Mouse (Mus musculus) central nervous system, embryonic 14 days (tissue): Measurements from ENCODE around the gene Insl5. TPM values are rescaled to one million over a fixed set of nuclear protein-coding genes. Genes with fewer than 3 reads are reported as not detected.

ENCODE experiments used
- polyA plus RNA-seq: library from polyadenylated mRNA; depleted of rRNA; stranded (reverse); fragments of >200 nt; gene quantifications from 2 replicates; pipeline ENCODE4 v1.2.3, GENCODE M21; 2012; rRNA removed

Insl5 gene
- 1.9 TPM in 2 replicates for polyA plus RNA-seq

GRCm38 (mm10) chr4:103026621-103027020 is at the start of gene Insl5:
Insl5 (minus strand) TSS chr4:103026842.

GRCm38 (mm10) chr4:102978440-102978839 is 48.2 kb downstream of the Insl5 start, which contains the start of gene Tctex1d1:
Tctex1d1 (plus strand) TSS chr4:102978606.

Other genes with a start within 250 kb of the Insl5 start
- 1.2 and 1.7 TPM in 2 replicates for gene Tctex1d1, start 48.2 kb downstream of the Insl5 start, polyA plus RNA-seq
- 27.1 and 31.8 TPM in 2 replicates for gene Mier1, start 87.5 kb upstream of the Insl5 start, polyA plus RNA-seq
- gene Wdr78, start 87.7 kb upstream of the Insl5 start, polyA plus RNA-seq = 8.2 and 8.7 TPM in 2 replicates
- 7.1 and 11.0 TPM in 2 replicates for gene Slc35d1, start 188.3 kb upstream of the Insl5 start, polyA plus RNA-seq